Mouse (Mus musculus) midbrain, postnatal 0 days (tissue): ENCODE results near the gene Gm20388. TPM values are rescaled to one million over a fixed set of nuclear protein-coding genes. Genes with fewer than 3 reads are reported as not detected.

ENCODE experiments used
- ATAC-seq: fragments of 200-750 bp; cut with Nextera tagmentation; 2 replicates; pipeline ENCODE4 v1.8.0; 2017; ENCODE audit warnings: moderate number of reproducible peaks, mild to moderate bottlenecking, moderate TSS enrichment, moderate library complexity; ENCODE audit not compliant: low FRiP score
- DNase-seq: peaks from one replicate; pipeline ENCODE4 v3.0.0-alpha.2; 2015; ENCODE audit warnings: low spot score
- H3K27ac ChIP-seq: fragments of 300-500 bp; sonication (generic); 2 replicates; pipeline ENCODE4 v1.5.1; 2014; ENCODE audit warnings: low read depth, mild to moderate bottlenecking, low read length, mixed read lengths
- H3K27me3 ChIP-seq: fragments of 300-500 bp; sonication (generic); 2 replicates; pipeline ENCODE4 v1.6.1; 2014; ENCODE audit warnings: low read length, control low read depth, mixed read lengths; ENCODE audit not compliant: insufficient read depth
- H3K36me3 ChIP-seq: fragments of 300-500 bp; sonication (generic); 2 replicates; pipeline ENCODE4 v1.6.1; 2014; ENCODE audit warnings: low read length, control low read depth, mixed read lengths; ENCODE audit not compliant: insufficient read depth
- H3K4me1 ChIP-seq: fragments of 300-500 bp; sonication (generic); 2 replicates; pipeline ENCODE4 v1.6.1; 2014; ENCODE audit warnings: mild to moderate bottlenecking, control low read depth, antibody characterized with exemption, low read length, mixed read lengths; ENCODE audit not compliant: insufficient read depth
- H3K4me2 ChIP-seq: fragments of 300-500 bp; sonication (generic); 2 replicates; pipeline ENCODE4 v1.6.1; 2014; ENCODE audit warnings: low read depth, mild to moderate bottlenecking, low read length, mixed read lengths; ENCODE audit not compliant: poor library complexity, severe bottlenecking
- H3K4me3 ChIP-seq: fragments of 300-500 bp; sonication (generic); 2 replicates; pipeline ENCODE4 v1.5.1; 2014; ENCODE audit warnings: low read depth, mild to moderate bottlenecking, low read length, moderate library complexity
- H3K9ac ChIP-seq: fragments of 300-500 bp; sonication (generic); replicated peaks from 2 replicates; pipeline ENCODE4 v1.6.1; 2014; ENCODE audit warnings: mild to moderate bottlenecking, low read length, moderate library complexity, mixed read lengths; ENCODE audit not compliant: poor library complexity, severe bottlenecking
- H3K9me3 ChIP-seq: fragments of 300-500 bp; sonication (generic); 2 replicates; pipeline ENCODE4 v1.6.1; 2016; ENCODE audit warnings: low read length, control low read depth
- CTCF ChIP-seq: IDR thresholded peaks from 2 replicates; pipeline ENCODE4 v1.5.1; 2016; ENCODE audit warnings: antibody characterized with exemption, mild to moderate bottlenecking
- WGBS: fragments of 180-500 bp; shearing (Covaris S2); extraction: QIAGEN DNeasy Blood & Tissue Kit; methylation state at CpG from one replicate; pipeline ENCODE4 v1.1.7; 2014; 5-methylcytosine and 5-hydroxymethylcytosine counted together
- polyA plus RNA-seq: library from polyadenylated mRNA; unstranded; fragments of >200 nt; fragmentation: Nextera tagmentation; extraction: Ambion mirVana; gene quantifications from 2 replicates; pipeline ENCODE4 v1.2.1, GENCODE M21; 2015
- total RNA-seq: library from RNA; depleted of rRNA; stranded (reverse); fragments of >200 nt; gene quantifications from 2 replicates; pipeline ENCODE4 v1.2.3, GENCODE M21; 2014

Gm20388 gene
- total and polyA plus RNA-seq, 2 experiments from 2014 or later: 74.2 TPM; not detected in 1

DNA sequence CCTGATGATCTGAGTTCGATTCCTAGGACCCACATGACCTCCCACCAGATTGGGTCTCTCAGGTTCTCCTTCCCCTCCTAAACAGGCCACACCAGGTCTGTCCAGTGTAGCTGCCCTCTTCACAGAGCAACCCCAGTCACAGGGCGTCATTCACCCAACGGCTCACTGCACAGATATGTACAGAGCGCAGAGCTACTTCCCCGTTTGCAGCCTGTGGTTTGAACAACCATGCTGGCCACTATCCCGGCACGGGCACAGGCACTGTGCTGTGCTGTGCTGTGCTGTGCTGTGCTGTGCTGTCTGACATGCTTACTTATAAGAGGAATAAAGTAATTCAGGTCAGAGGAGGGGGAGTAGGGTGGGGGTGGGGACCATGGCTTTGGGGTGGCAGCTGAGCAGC is 105.8 kb downstream of the Gm20388 start:
- Histone ChIP-seq H3K27me3 (no peaks in the 10 kb centered on the region), H3K4me2 (no peak overlapping the region), H3K4me1 (no peaks in the 10 kb centered on the region), H3K9me3 (no peaks in the 10 kb centered on the region), H3K4me3 (no peak overlapping the region), H3K36me3 (no peaks in the 10 kb centered on the region), H3K27ac (no peak overlapping the region), H3K9ac (no peak overlapping the region)
- 81% methylated on average over 7 of the region's 7 CpGs for WGBS
- no peak for ATAC-seq
- no peak for DNase-seq
- no peak for TF ChIP-seq CTCF

DNA sequence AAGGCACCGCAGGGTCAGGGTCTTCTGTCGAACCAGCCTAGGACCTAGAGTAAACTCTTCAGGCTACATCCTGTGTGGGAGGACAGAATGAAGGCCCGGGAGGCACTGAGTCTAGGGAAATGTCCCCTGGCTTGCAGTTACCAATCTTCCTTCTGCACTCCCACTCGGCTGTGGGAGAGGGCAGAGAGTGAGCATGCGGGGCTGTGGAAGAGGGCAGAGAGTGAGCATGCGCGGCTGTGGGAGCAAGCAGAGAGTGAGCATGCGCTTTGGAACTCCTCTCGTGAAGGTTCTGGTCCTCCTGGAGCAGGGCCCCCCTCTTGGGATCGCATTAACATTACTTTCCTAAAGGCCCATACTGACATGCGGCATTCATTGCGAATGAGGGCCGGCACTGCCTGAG is 106.7 kb downstream of the Gm20388 start:
- no peaks in the 10 kb centered on the region for H3K36me3 ChIP-seq
- no peak overlapping the region for H3K4me2 ChIP-seq
- DNase-seq (no peak), ATAC-seq (no peak)
- H3K4me3 ChIP-seq: no peak overlapping the region
- 95% methylated on average over 13 of the region's 13 CpGs for WGBS
- no peaks in the 10 kb centered on the region for H3K27me3 ChIP-seq
- no peak overlapping the region for H3K27ac ChIP-seq
- TF ChIP-seq CTCF: no peak
- H3K4me1 ChIP-seq: no peaks in the 10 kb centered on the region
- H3K9ac ChIP-seq: no peak overlapping the region
- H3K9me3 ChIP-seq: no peaks in the 10 kb centered on the region

DNA sequence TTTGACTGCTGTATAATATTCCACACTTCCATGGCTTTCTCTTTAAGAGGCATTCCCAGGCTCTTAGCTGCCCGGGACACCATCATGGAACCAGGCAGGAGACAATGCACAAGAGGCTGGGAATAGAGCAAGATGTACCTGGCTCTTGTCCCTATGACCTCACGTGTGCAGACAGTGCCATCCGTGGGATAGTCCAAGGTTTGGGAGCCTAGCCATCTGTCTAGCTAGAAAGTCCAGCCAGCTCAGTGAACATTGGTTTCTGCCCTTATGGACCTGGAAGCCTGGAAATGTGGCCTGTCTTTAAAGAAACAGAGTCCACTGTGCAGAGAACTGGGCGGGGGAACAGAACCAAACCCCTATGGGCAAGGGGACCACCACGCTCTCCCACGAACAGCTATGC is 107.1 kb downstream of the Gm20388 start:
- no peak for TF ChIP-seq CTCF
- H3K4me3 ChIP-seq: no peak overlapping the region
- WGBS: 97% methylated on average over 6 of the region's 6 CpGs
- ATAC-seq (no peak), DNase-seq (no peak)
- no peak overlapping the region for H3K27ac ChIP-seq
- no peak overlapping the region for H3K9ac ChIP-seq
- no peak overlapping the region for H3K4me2 ChIP-seq
- no peaks in the 10 kb centered on the region for H3K36me3 ChIP-seq
- H3K27me3 ChIP-seq: no peaks in the 10 kb centered on the region
- no peaks in the 10 kb centered on the region for H3K9me3 ChIP-seq
- H3K4me1 ChIP-seq: no peaks in the 10 kb centered on the region

DNA sequence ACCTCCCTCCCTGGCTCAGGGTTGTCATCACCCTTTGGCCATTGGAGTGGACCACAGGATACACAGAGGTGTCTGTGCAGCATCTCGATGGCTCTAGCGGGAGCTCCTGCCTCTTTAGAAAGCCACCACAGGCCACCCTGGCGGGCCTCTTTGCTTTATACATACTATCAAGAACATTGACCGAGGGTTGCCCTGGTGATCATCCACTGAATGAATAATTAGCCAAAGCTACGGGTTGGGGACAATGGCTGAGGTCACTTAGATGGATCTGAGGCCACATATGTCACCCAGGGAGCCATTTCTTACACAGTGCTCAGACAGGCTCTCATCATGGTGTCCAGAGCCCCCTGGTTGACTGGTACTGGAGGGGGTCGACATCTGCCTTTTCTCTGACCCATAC is 107.7 kb downstream of the Gm20388 start:
- Histone ChIP-seq H3K4me3 (no peak overlapping the region), H3K36me3 (no peaks in the 10 kb centered on the region), H3K27me3 (no peaks in the 10 kb centered on the region), H3K27ac (no peak overlapping the region), H3K9ac (no peak overlapping the region), H3K4me2 (no peak overlapping the region), H3K9me3 (no peaks in the 10 kb centered on the region), H3K4me1 (no peaks in the 10 kb centered on the region)
- no peak for ATAC-seq
- 37% methylated on average over 6 of the region's 6 CpGs for WGBS
- TF ChIP-seq CTCF: no peak
- no peak for DNase-seq

DNA sequence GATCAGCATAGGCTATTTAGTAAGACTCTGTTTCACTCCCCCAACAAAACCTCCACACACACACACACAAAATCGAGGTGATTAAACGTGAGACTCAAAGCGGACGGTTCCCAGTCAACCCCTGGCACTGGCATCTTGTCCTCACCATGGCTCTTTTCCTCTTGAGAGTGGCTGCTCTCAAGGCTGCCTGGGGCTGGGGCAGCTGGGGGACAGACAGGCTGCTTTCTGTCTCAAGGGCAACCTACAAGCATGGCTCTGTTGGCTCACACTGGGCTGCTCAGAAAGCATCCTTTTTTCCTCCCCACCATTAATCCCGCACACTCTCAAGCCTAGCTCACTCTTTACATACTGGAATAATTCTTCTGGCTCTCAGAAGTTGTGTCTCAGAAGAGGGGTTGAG is 108.7 kb downstream of the Gm20388 start:
- Histone ChIP-seq H3K4me1 (no peaks in the 10 kb centered on the region), H3K4me2 (no peak overlapping the region), H3K4me3 (no peak overlapping the region), H3K9me3 (no peaks in the 10 kb centered on the region), H3K9ac (no peak overlapping the region), H3K36me3 (no peaks in the 10 kb centered on the region), H3K27ac (no peak overlapping the region), H3K27me3 (no peaks in the 10 kb centered on the region)
- 64% methylated on average over 5 of the region's 5 CpGs for WGBS
- no peak for TF ChIP-seq CTCF
- DNase-seq: no peak
- no peak for ATAC-seq

DNA sequence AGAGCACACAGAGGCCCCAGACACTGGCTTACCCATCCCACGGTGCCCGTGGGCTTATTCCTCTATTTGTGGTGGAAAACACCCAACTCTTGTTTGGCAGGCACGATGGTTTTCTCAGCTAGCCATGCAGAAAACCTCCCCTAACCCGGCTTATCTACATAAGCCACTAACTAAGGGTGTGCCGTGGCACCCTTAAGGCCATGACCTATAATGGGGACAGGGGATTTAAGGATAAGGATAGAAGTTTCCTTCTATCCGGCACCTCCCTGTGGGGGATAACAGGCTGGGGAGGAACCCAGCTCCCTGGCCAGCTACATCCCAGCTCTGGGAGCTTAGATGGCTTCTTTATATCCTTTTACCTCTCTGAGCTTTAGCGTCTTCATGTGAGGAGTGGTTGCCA is 109.7 kb downstream of the Gm20388 start:
- Histone ChIP-seq H3K9ac (no peak overlapping the region), H3K27ac (no peak overlapping the region), H3K9me3 (no peaks in the 10 kb centered on the region), H3K36me3 (no peaks in the 10 kb centered on the region), H3K4me2 (no peak overlapping the region), H3K4me3 (no peak overlapping the region), H3K27me3 (no peaks in the 10 kb centered on the region), H3K4me1 (no peaks in the 10 kb centered on the region)
- no peak for DNase-seq
- no peak for TF ChIP-seq CTCF
- WGBS: 61% methylated on average over 7 of the region's 7 CpGs
- ATAC-seq: no peak

DNA sequence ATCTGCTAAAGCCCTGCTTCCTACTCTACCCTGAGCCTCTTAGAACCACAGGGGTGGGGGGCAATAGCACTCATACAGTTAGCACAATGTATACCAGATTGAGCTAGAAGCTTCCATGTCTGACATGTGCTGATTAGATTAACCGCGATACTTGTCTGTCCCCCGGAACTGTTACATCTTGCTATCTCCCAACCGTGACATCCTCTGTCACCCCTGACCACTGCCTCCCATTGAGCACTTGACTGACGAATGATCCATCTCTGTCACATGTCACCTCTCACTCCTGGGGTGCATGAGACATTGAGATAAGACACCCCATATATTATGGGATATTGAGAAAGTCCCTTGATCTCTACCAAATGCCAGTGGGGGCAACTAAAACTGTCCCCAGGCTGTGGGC is 115.6 kb downstream of the Gm20388 start:
- H3K36me3 ChIP-seq: no peaks in the 10 kb centered on the region
- no peak overlapping the region for H3K4me2 ChIP-seq
- H3K4me3 ChIP-seq: no peak overlapping the region
- ATAC-seq: no peak
- no peak overlapping the region for H3K9ac ChIP-seq
- no peaks in the 10 kb centered on the region for H3K4me1 ChIP-seq
- WGBS: 88% methylated on average over 5 of the region's 5 CpGs
- H3K27me3 ChIP-seq: no peaks in the 10 kb centered on the region
- no peak overlapping the region for H3K27ac ChIP-seq
- H3K9me3 ChIP-seq: no peaks in the 10 kb centered on the region
- DNase-seq: no peak
- no peak for TF ChIP-seq CTCF
